Mouse (Mus musculus) ES-Bruce4 (cell line): ENCODE data around the gene Gapdh. TPM values are rescaled to one million over a fixed set of nuclear protein-coding genes. Genes with fewer than 3 reads are reported as not detected.

Source experiments
- H3K27ac ChIP-seq: 2 replicates; pipeline ENCODE4 v1.5.1; 2012; ENCODE audit warnings: low read length, inconsistent platforms; ENCODE audit not compliant: insufficient read depth
- H3K27me3 ChIP-seq: 2 replicates; pipeline ENCODE4 v1.6.1; 2012; ENCODE audit warnings: mild to moderate bottlenecking, low read length, inconsistent platforms; ENCODE audit not compliant: control insufficient read depth, poor library complexity, insufficient read depth, severe bottlenecking
- H3K36me3 ChIP-seq: 2 replicates; pipeline ENCODE4 v1.6.1; 2012; ENCODE audit warnings: inconsistent platforms, mild to moderate bottlenecking, low read length, moderate library complexity; ENCODE audit not compliant: control insufficient read depth, poor library complexity, insufficient read depth, severe bottlenecking
- H3K4me1 ChIP-seq: one replicate; pipeline ENCODE4 v1.8.1; 2011; ENCODE audit warnings: low read length; ENCODE audit not compliant: control insufficient read depth, insufficient read depth
- H3K4me3 ChIP-seq: 2 replicates; pipeline ENCODE4 v1.5.1; 2011; ENCODE audit warnings: low read depth, mild to moderate bottlenecking, low read length
- H3K9ac ChIP-seq: 2 replicates; pipeline ENCODE4 v1.6.1; 2012; ENCODE audit warnings: low read depth, mild to moderate bottlenecking, inconsistent platforms; ENCODE audit not compliant: poor library complexity, severe bottlenecking
- H3K9me3 ChIP-seq: replicated peaks from 2 replicates; pipeline ENCODE4 v1.6.1; 2012; ENCODE audit warnings: mild to moderate bottlenecking, low read length, inconsistent platforms; ENCODE audit not compliant: control insufficient read depth, poor library complexity, insufficient read depth, severe bottlenecking
- CTCF ChIP-seq: IDR thresholded peaks from one replicate; pipeline ENCODE4 v1.8.1; 2011; ENCODE audit warnings: low read depth, low read length
- EP300 ChIP-seq: IDR thresholded peaks from 2 replicates; pipeline ENCODE4 v1.6.1; 2011; ENCODE audit warnings: low read depth, low read length; ENCODE audit not compliant: insufficient read depth
- POLR2A ChIP-seq: IDR thresholded peaks from one replicate; pipeline ENCODE4 v1.8.1; 2011; ENCODE audit warnings: low read length; ENCODE audit not compliant: insufficient read depth
- polyA plus RNA-seq: library from polyadenylated mRNA; stranded (reverse); fragments of >200 nt; gene quantifications from 2 replicates; pipeline ENCODE4 v1.2.4, GENCODE M21; 2011; ENCODE audit warnings: low read depth; ENCODE audit not compliant: missing spikeins, insufficient read depth, insufficient read length

The Gapdh gene
- polyA plus RNA-seq, 1 experiment = 933 TPM

DNA sequence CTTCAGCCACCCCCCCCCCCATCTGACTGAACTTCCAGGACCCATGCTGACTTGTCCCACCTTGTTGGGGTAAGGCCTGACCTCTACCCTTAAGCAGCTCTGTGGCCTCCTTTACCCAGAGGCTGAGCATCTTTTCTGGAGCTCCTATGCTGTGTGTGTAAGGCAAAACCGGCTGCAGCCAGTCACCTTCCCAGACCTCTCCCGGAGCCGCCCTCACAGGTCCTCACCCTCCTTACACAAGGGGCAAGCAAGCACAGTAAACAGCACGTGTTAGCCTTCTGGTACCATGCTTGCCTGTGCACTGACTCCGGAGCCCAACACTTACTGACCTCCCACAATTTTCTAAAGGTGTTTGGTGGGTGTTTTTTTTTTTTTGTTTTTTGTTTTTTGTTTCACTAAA, 9.2 kb upstream of the Gapdh start:
- Histone ChIP-seq H3K9me3 (no peaks in the 10 kb centered on the region), H3K27me3 (no peaks in the 10 kb centered on the region), H3K36me3 (peaks cover 82% of the 10 kb centered on the region), H3K27ac (peak overlapping the region; percentile 10; the same call in 1 of the 2 replicates), H3K4me1 (peaks cover 7% of the 10 kb centered on the region), H3K9ac (no peak overlapping the region), H3K4me3 (no peak overlapping the region)
- TF ChIP-seq EP300 (peak; percentile 68; the same call in 1 of the 2 replicates), POLR2A (no peak)

DNA sequence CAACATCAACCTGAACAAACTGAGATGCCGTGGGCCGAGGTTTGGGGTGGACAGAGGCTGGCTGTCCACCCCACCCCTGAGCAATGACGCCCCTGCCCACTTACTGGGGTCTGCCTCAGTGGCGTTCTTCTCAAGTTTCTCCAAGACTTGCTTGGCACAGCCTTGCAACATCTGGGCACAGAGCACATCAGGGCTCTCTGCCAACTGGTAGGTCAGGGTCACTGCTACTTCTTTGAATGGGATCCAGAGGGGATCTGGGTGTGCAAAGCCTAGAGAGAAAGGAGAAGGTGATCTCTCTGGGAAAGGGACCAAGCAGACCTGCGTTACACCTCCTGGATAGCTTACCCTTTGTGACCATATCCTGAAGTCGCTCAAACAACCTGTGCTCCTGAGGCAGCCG, 7.0 kb upstream of the Gapdh start:
- Histone ChIP-seq H3K27ac (peak overlapping the region; percentile 43), H3K9ac (no peak overlapping the region), H3K36me3 (peaks cover 83% of the 10 kb centered on the region), H3K4me1 (peaks cover 10% of the 10 kb centered on the region), H3K4me3 (no peak overlapping the region), H3K27me3 (no peaks in the 10 kb centered on the region), H3K9me3 (no peaks in the 10 kb centered on the region)
- no peak for TF ChIP-seq CTCF
- no peak for TF ChIP-seq POLR2A
- TF ChIP-seq EP300 = no peak

DNA sequence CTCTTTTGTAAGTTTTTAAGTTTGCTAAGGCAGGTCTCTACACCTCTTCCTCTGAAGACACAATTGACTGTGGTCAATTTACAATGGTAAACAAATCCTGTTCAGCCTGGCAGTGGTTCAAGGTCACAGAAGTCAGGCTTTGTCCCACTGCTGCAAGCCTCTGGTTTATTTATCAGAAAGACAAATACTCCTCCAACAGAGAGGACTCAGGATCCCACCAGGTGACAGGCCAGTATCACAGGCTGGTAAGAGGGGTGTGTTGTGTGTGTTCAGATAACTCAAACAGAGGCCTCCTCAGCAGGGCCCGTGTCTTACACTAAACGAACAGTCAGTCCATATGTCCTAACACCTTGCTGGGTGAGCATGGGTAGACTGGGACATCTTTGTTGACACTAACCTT, 6.2 kb upstream of the Gapdh start:
- Histone ChIP-seq H3K27ac (peak overlapping the region; percentile 67), H3K4me1 (peaks cover 11% of the 10 kb centered on the region), H3K9ac (no peak overlapping the region), H3K9me3 (no peaks in the 10 kb centered on the region), H3K36me3 (peaks cover 81% of the 10 kb centered on the region), H3K4me3 (no peak overlapping the region), H3K27me3 (no peaks in the 10 kb centered on the region)
- no peak for TF ChIP-seq CTCF

GRCm38 (mm10) chr6:125170194-125170593, 3.9 kb upstream of the Gapdh start:
- H3K36me3 ChIP-seq = peaks cover 59% of the 10 kb centered on the region
- H3K9me3 ChIP-seq = no peaks in the 10 kb centered on the region
- no peak overlapping the region for H3K4me3 ChIP-seq
- no peak overlapping the region for H3K27ac ChIP-seq
- H3K4me1 ChIP-seq = peaks cover 11% of the 10 kb centered on the region
- no peak overlapping the region for H3K9ac ChIP-seq
- TF ChIP-seq CTCF (no peak), POLR2A (no peak), EP300 (no peak)
- H3K27me3 ChIP-seq = no peaks in the 10 kb centered on the region

DNA sequence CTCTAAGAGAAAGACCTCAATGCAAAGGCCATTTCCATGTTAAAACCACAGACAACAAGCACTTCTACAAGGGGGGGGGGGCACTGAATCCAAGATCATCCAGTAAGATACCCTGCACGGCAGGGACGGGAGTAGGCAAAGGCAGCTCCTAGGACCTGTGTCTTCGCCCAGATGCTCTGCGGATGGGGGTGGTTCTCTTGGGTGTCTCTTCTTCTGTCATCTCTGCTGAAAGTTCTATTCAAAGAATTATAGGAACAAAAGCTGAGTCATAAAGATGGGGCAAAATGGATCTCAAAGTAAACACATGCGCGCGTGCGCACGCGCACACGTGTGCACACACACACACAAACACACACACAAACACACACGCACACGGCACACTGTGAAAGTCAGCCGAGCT, 1.8 kb upstream of the Gapdh start:
- Histone ChIP-seq H3K9me3 (no peaks in the 10 kb centered on the region), H3K9ac (no peak overlapping the region), H3K27me3 (no peaks in the 10 kb centered on the region), H3K4me3 (no peak overlapping the region), H3K4me1 (peaks cover 8% of the 10 kb centered on the region), H3K27ac (peak overlapping the region; percentile 77; the same call in 1 of the 2 replicates), H3K36me3 (peaks cover 67% of the 10 kb centered on the region)
- TF ChIP-seq EP300 = no peak
- no peak for TF ChIP-seq POLR2A
- TF ChIP-seq CTCF = no peak

GRCm38 (mm10) chr6:125166861-125167650, 789 bp upstream of the Gapdh start:
- Histone ChIP-seq H3K9me3 (no peaks in the 10 kb centered on the region), H3K36me3 (peaks cover 68% of the 10 kb centered on the region), H3K4me3 (peak overlapping the region; percentile 76), H3K27ac (peak overlapping the region; percentile 78), H3K27me3 (no peaks in the 10 kb centered on the region), H3K9ac (peak overlapping the region; percentile 87), H3K4me1 (peaks cover 8% of the 10 kb centered on the region)
- no peak for TF ChIP-seq POLR2A
- TF ChIP-seq CTCF = no peak
- no peak for TF ChIP-seq EP300
